Mouse (Mus musculus) heart, adult 18-20 months (tissue): ENCODE results near the gene Tut7. TPM values are rescaled to one million over a fixed set of nuclear protein-coding genes. Genes with fewer than 3 reads are reported as not detected.
"Not testable (repeated sequence)": the region's sequence is repeated elsewhere in the genome, so short reads cannot be mapped to it uniquely, and the experiment has no call there.

ENCODE experiments used
- DNase-seq, 2 experiments: peaks; one replicate each; pipeline ENCODE4 v3.0.0; 2021 to 2022; ENCODE audit warnings: mixed read lengths in 1 of 2
- long read RNA-seq, 2 experiments: library from polyadenylated mRNA; stranded (forward); transcript quantifications; one replicate each; pipeline ENCODE4 v2.0.0; 2021
- total RNA-seq, 2 experiments: library from RNA; stranded (reverse); gene quantifications; 2 replicates each; pipeline ENCODE4 v1.2.3; 2021

Tut7 gene
- 10 to 100 TPM; 40.3 to 41.1 TPM for total RNA-seq
- long read RNA-seq, experiment 1, partial matches to known transcripts = 0 of 8 reads
- long read RNA-seq, experiment 1, other reads (novel, unspliced or antisense) = 8 of 8 reads
- long read RNA-seq, experiment 2, partial matches to known transcripts = 0 of 8 reads
- long read RNA-seq, experiment 2, other reads (novel, unspliced or antisense) = 8 of 8 reads

- DNase-seq = peak; percentile 95 to 97
These were observed at the start of gene Tut7 for GRCm38 (mm10) chr13:59822507-59823462. TSS of gene Tut7 (minus strand) at chr13:59823147.

- no peak for DNase-seq
These were observed 49.5 kb upstream of the Tut7 start for GRCm38 (mm10) chr13:59872446-59872845.

- no peak for DNase-seq
These were observed 47.1 kb upstream of the Tut7 start for GRCm38 (mm10) chr13:59870004-59870403.

- no peak for DNase-seq
These were observed 45.2 kb upstream of the Tut7 start for GRCm38 (mm10) chr13:59868011-59868649.

GRCm38 (mm10) chr13:59867103-59867502 lies 44.2 kb upstream of the Tut7 start:
- DNase-seq = peak; percentile 33 to 43

GRCm38 (mm10) chr13:59859515-59859914 lies 36.6 kb upstream of the Tut7 start:
- DNase-seq = no peak

GRCm38 (mm10) chr13:59856286-59857070 lies 33.5 kb upstream of the Tut7 start:
- DNase-seq = peak; percentile 68 to 79

GRCm38 (mm10) chr13:59853471-59853870 lies 30.5 kb upstream of the Tut7 start:
- DNase-seq = peak; percentile 58 to 64

- no peak for DNase-seq
These were observed 27.4 kb upstream of the Tut7 start for GRCm38 (mm10) chr13:59850373-59850772.

- no peak for DNase-seq
These were observed 21.7 kb upstream of the Tut7 start for GRCm38 (mm10) chr13:59844661-59845060.

GRCm38 (mm10) chr13:59843976-59844375 lies 21.0 kb upstream of the Tut7 start:
- no peak for DNase-seq

GRCm38 (mm10) chr13:59842226-59843210 lies 19.6 kb upstream of the Tut7 start:
- DNase-seq = peak; percentile 80 to 95

GRCm38 (mm10) chr13:59841761-59842160 lies 18.8 kb upstream of the Tut7 start:
- DNase-seq = not testable (repeated sequence)

- peak; percentile 88 for DNase-seq
These were observed 17.7 kb upstream of the Tut7 start for GRCm38 (mm10) chr13:59840429-59841169.

- DNase-seq = no peak
These were observed 16.4 kb upstream of the Tut7 start for GRCm38 (mm10) chr13:59839356-59839755.

- DNase-seq = no peak
These were observed 15.5 kb upstream of the Tut7 start for GRCm38 (mm10) chr13:59838464-59838863.

- DNase-seq = no peak
These were observed 13.9 kb upstream of the Tut7 start for GRCm38 (mm10) chr13:59836811-59837210.

- DNase-seq = peak; percentile 38 to 49
These were observed 13.3 kb upstream of the Tut7 start for GRCm38 (mm10) chr13:59836101-59836798.

GRCm38 (mm10) chr13:59834786-59835452 lies 12.0 kb upstream of the Tut7 start:
- peak; percentile 21 to 74 for DNase-seq
